In genomic region chr6:104339134-104339848, GRCm38 (mm10) we compare ENCODE assay signal across 34 mouse cellular contexts.
A peak's percentile ranks its signal among the peaks of the same experiment; 100 is the strongest.
DNase-seq lines count a peak whose midpoint lies in the region; ATAC-seq and TF ChIP-seq lines count a peak whose summit lies in the region.
"Had no signal": no experiment of that assay in that cellular context is flagged by ENCODE, and none has a peak within 500 bp of the region (broad histone marks: within the 10 kb centered on the region; RNA-seq: fewer than 3 reads in every experiment).

No protein-coding gene starts in this region.

- no peak for ATAC-seq in hindbrain, embryonic 14.5 days (ENCODE audit: low FRiP score)
- no peak for ATAC-seq in hindbrain, embryonic 11.5 days (ENCODE audit: low FRiP score)
- no peak for ATAC-seq in kidney, postnatal 0 days (replicated peaks; ENCODE audit: low FRiP score, low read depth)
- no peak for ATAC-seq in kidney, embryonic 14.5 days (ENCODE audit: low FRiP score, low TSS enrichment)
- ATAC-seq in midbrain, postnatal 0 days (ENCODE audit: low FRiP score): no peak
- no peak for ATAC-seq in midbrain, embryonic 16.5 days
- ATAC-seq: activated CD4-positive, CD25-positive, alpha-beta regulatory T cell, adult 4 months; forebrain, embryonic 15.5 days; inflammation-experienced regulatory T-cells, adult 6 months; midbrain, embryonic 15.5 days had no signal

- H3K4me3 ChIP-seq in hindbrain, embryonic 14.5 days (replicated peaks; ENCODE audit: low read length): no peak overlapping the region
- no peak overlapping the region for H3K4me3 ChIP-seq in hindbrain, embryonic 11.5 days (ENCODE audit: low read depth, low read length)
- H3K4me3 ChIP-seq in kidney, postnatal 0 days (replicated peaks; ENCODE audit: low read depth, low read length): no peak overlapping the region
- H3K4me3 ChIP-seq in kidney, embryonic 14.5 days (ENCODE audit: low read length): no peak overlapping the region
- no peak overlapping the region for H3K4me3 ChIP-seq in midbrain, postnatal 0 days (ENCODE audit: low read depth, low read length)
- H3K4me3 ChIP-seq in midbrain, embryonic 16.5 days (ENCODE audit: low read depth, low read length): no peak overlapping the region
- H3K4me3 ChIP-seq: embryonic facial prominence, embryonic 13.5 days; forebrain, embryonic 10.5 days; forebrain, embryonic 15.5 days; limb, embryonic 10.5 days; limb, embryonic 15.5 days; liver, embryonic 13.5 days; midbrain, embryonic 10.5 days; midbrain, embryonic 15.5 days; myocyte; neural tube, embryonic 12.5 days had no signal

- H3K4me2 ChIP-seq in hindbrain, embryonic 14.5 days (replicated peaks): 0 out of 2 replicates have a peak overlapping the region, but pooled peaks have one; percentile 6
- no peak overlapping the region for H3K4me2 ChIP-seq in hindbrain, embryonic 11.5 days (replicated peaks; ENCODE audit: low read depth, low read length)
- no peak overlapping the region for H3K4me2 ChIP-seq in kidney, postnatal 0 days (ENCODE audit: low read length)
- no peak overlapping the region for H3K4me2 ChIP-seq in kidney, embryonic 14.5 days (replicated peaks; ENCODE audit: low read depth, low read length)
- no peak overlapping the region for H3K4me2 ChIP-seq in midbrain, postnatal 0 days (ENCODE audit: low read depth, low read length, poor library complexity, severe bottlenecking)
- H3K4me2 ChIP-seq in midbrain, embryonic 16.5 days (ENCODE audit: low read length): no peak overlapping the region
- H3K4me2 ChIP-seq: embryonic facial prominence, embryonic 13.5 days; forebrain, embryonic 15.5 days; heart, embryonic 11.5 days; limb, embryonic 15.5 days; liver, embryonic 13.5 days; midbrain, embryonic 15.5 days; neural tube, embryonic 12.5 days had no signal

- no peaks in the 10 kb centered on the region for H3K4me1 ChIP-seq in hindbrain, embryonic 14.5 days (replicated peaks; ENCODE audit: control insufficient read depth, insufficient read depth, low read length)
- H3K4me1 ChIP-seq in hindbrain, embryonic 11.5 days (replicated peaks; ENCODE audit: control insufficient read depth, insufficient read depth, low read length): no peaks in the 10 kb centered on the region
- no peaks in the 10 kb centered on the region for H3K4me1 ChIP-seq in kidney, postnatal 0 days (replicated peaks; ENCODE audit: insufficient read depth, low read length)
- no peaks in the 10 kb centered on the region for H3K4me1 ChIP-seq in kidney, embryonic 14.5 days (ENCODE audit: control insufficient read depth, insufficient read depth, low read length)
- no peaks in the 10 kb centered on the region for H3K4me1 ChIP-seq in midbrain, postnatal 0 days (ENCODE audit: insufficient read depth, low read length)
- H3K4me1 ChIP-seq in midbrain, embryonic 16.5 days (ENCODE audit: control insufficient read depth, insufficient read depth, low read length): no peaks in the 10 kb centered on the region
- H3K4me1 ChIP-seq: embryonic facial prominence, embryonic 13.5 days; forebrain, embryonic 10.5 days; forebrain, embryonic 15.5 days; limb, embryonic 10.5 days; limb, embryonic 15.5 days; liver, embryonic 13.5 days; midbrain, embryonic 10.5 days; midbrain, embryonic 15.5 days; neural tube, embryonic 12.5 days had no signal

- no peak for TF ChIP-seq CTCF in kidney, postnatal 0 days (IDR thresholded peaks at IDR 0.05; ENCODE audit: low read depth)
- no peak for TF ChIP-seq CTCF in midbrain, postnatal 0 days (IDR thresholded peaks at IDR 0.05)

- no peaks in the 10 kb centered on the region for H3K36me3 ChIP-seq in hindbrain, embryonic 14.5 days (replicated peaks; ENCODE audit: control insufficient read depth, insufficient read depth)
- no peaks in the 10 kb centered on the region for H3K36me3 ChIP-seq in hindbrain, embryonic 11.5 days (ENCODE audit: control insufficient read depth, insufficient read depth, low read length)
- no peaks in the 10 kb centered on the region for H3K36me3 ChIP-seq in kidney, postnatal 0 days (ENCODE audit: insufficient read depth, low read length)
- H3K36me3 ChIP-seq in kidney, embryonic 14.5 days (ENCODE audit: control insufficient read depth, insufficient read depth, low read length): no peaks in the 10 kb centered on the region
- H3K36me3 ChIP-seq in midbrain, postnatal 0 days (ENCODE audit: insufficient read depth, low read length): no peaks in the 10 kb centered on the region
- H3K36me3 ChIP-seq in midbrain, embryonic 16.5 days (ENCODE audit: control insufficient read depth, insufficient read depth, low read length): no peaks in the 10 kb centered on the region
- H3K36me3 ChIP-seq: embryonic facial prominence, embryonic 13.5 days; forebrain, embryonic 10.5 days; forebrain, embryonic 15.5 days; limb, embryonic 10.5 days; limb, embryonic 15.5 days; liver, embryonic 13.5 days; midbrain, embryonic 10.5 days; midbrain, embryonic 15.5 days; neural tube, embryonic 12.5 days had no signal

- 76% methylated on average over 8 of the region's 8 CpGs for WGBS in hindbrain, embryonic 14.5 days
- WGBS in hindbrain, embryonic 11.5 days: 82% methylated on average over 8 of the region's 8 CpGs
- 59% methylated on average over 8 of the region's 8 CpGs for WGBS in kidney, postnatal 0 days
- 61% methylated on average over 8 of the region's 8 CpGs for WGBS in kidney, embryonic 14.5 days
- WGBS in midbrain, postnatal 0 days: 82% methylated on average over 8 of the region's 8 CpGs
- WGBS in midbrain, embryonic 16.5 days: 76% methylated on average over 8 of the region's 8 CpGs

- no peaks in the 10 kb centered on the region for H3K9me3 ChIP-seq in hindbrain, embryonic 14.5 days (ENCODE audit: control insufficient read depth, low read length)
- no peaks in the 10 kb centered on the region for H3K9me3 ChIP-seq in hindbrain, embryonic 11.5 days (ENCODE audit: control insufficient read depth, low read length)
- no peaks in the 10 kb centered on the region for H3K9me3 ChIP-seq in kidney, postnatal 0 days (replicated peaks; ENCODE audit: low read length)
- no peaks in the 10 kb centered on the region for H3K9me3 ChIP-seq in kidney, embryonic 14.5 days (ENCODE audit: control insufficient read depth, low read length)
- H3K9me3 ChIP-seq in midbrain, postnatal 0 days (ENCODE audit: low read length): no peaks in the 10 kb centered on the region
- no peaks in the 10 kb centered on the region for H3K9me3 ChIP-seq in midbrain, embryonic 16.5 days (replicated peaks; ENCODE audit: control insufficient read depth, low read length, poor library complexity, severe bottlenecking)
- H3K9me3 ChIP-seq: embryonic facial prominence, embryonic 13.5 days; forebrain, embryonic 10.5 days; forebrain, embryonic 15.5 days; limb, embryonic 10.5 days; limb, embryonic 15.5 days; midbrain, embryonic 10.5 days; midbrain, embryonic 15.5 days; neural tube, embryonic 12.5 days had no signal

- H3K27ac ChIP-seq in hindbrain, embryonic 14.5 days: no peak overlapping the region; the same call in 1 of the 2 replicates
- no peak overlapping the region for H3K27ac ChIP-seq in hindbrain, embryonic 11.5 days (ENCODE audit: low read depth, low read length)
- H3K27ac ChIP-seq in kidney, postnatal 0 days: no peak overlapping the region
- H3K27ac ChIP-seq in kidney, embryonic 14.5 days (ENCODE audit: low read depth, low read length): no peak overlapping the region
- no peak overlapping the region for H3K27ac ChIP-seq in midbrain, postnatal 0 days (ENCODE audit: low read depth, low read length)
- H3K27ac ChIP-seq in midbrain, embryonic 16.5 days (ENCODE audit: low read length): no peak overlapping the region
- H3K27ac ChIP-seq: embryonic facial prominence, embryonic 13.5 days; forebrain, embryonic 10.5 days; forebrain, embryonic 15.5 days; limb, embryonic 10.5 days; limb, embryonic 15.5 days; liver, embryonic 13.5 days; midbrain, embryonic 10.5 days; midbrain, embryonic 15.5 days; neural tube, embryonic 12.5 days had no signal

- H3K27me3 ChIP-seq in hindbrain, embryonic 14.5 days (ENCODE audit: control insufficient read depth, insufficient read depth, low read length): no peaks in the 10 kb centered on the region
- H3K27me3 ChIP-seq in hindbrain, embryonic 11.5 days (ENCODE audit: control insufficient read depth, insufficient read depth, low read length): no peaks in the 10 kb centered on the region
- H3K27me3 ChIP-seq in kidney, postnatal 0 days (ENCODE audit: insufficient read depth, low read length): no peaks in the 10 kb centered on the region
- H3K27me3 ChIP-seq in kidney, embryonic 14.5 days (ENCODE audit: control insufficient read depth, insufficient read depth, low read length): no peaks in the 10 kb centered on the region
- no peaks in the 10 kb centered on the region for H3K27me3 ChIP-seq in midbrain, postnatal 0 days (ENCODE audit: insufficient read depth, low read length)
- H3K27me3 ChIP-seq in midbrain, embryonic 16.5 days (ENCODE audit: control insufficient read depth, insufficient read depth, low read depth, low read length): no peaks in the 10 kb centered on the region
- H3K27me3 ChIP-seq: CH12.LX; embryonic facial prominence, embryonic 13.5 days; forebrain, embryonic 15.5 days; limb, embryonic 15.5 days; liver, embryonic 13.5 days; midbrain, embryonic 15.5 days; neural tube, embryonic 12.5 days had no signal

- DNase-seq in hindbrain, embryonic 14.5 days (ENCODE audit: low spot score): no peak
- DNase-seq in hindbrain, embryonic 11.5 days (ENCODE audit: low spot score): no peak
- peak; percentile 14 for DNase-seq in kidney, postnatal 0 days (ENCODE audit: low spot score)
- peak; percentile 28 for DNase-seq in midbrain, postnatal 0 days (ENCODE audit: low spot score)
- no peak for DNase-seq in B cell, adult 2 months
- DNase-seq: adrenal gland, adult 2 months; adrenal gland, postnatal 36 days; cerebellum, adult 8-10 months; gastrocnemius, postnatal 36 days; heart, adult 18-20 months; heart, postnatal 36 days; kidney, adult 8-10 months; kidney, postnatal 14 days; layer of hippocampus, adult 9-11 months; liver, embryonic 13.5 days; lung, adult 2 months; right cerebral cortex, postnatal 4 days; thymus, adult 2 months; thymus, postnatal 36 days had no signal

- H3K9ac ChIP-seq in hindbrain, embryonic 14.5 days: no peak overlapping the region
- H3K9ac ChIP-seq in hindbrain, embryonic 11.5 days (ENCODE audit: low read depth, low read length): no peak overlapping the region
- H3K9ac ChIP-seq in kidney, postnatal 0 days (ENCODE audit: low read depth, low read length): no peak overlapping the region
- H3K9ac ChIP-seq in kidney, embryonic 14.5 days (ENCODE audit: low read depth, low read length): no peak overlapping the region
- H3K9ac ChIP-seq in midbrain, postnatal 0 days (replicated peaks; ENCODE audit: low read length, poor library complexity, severe bottlenecking): no peak overlapping the region
- no peak overlapping the region for H3K9ac ChIP-seq in midbrain, embryonic 16.5 days (ENCODE audit: low read depth, low read length)
- H3K9ac ChIP-seq: embryonic facial prominence, embryonic 13.5 days; forebrain, embryonic 15.5 days; limb, embryonic 15.5 days; liver, embryonic 13.5 days; midbrain, embryonic 15.5 days; neural tube, embryonic 12.5 days had no signal

Comparison
In these comparisons a context has a peak if more than half of its experiments do, and no peak if none do; other contexts are left out.
1. DNase-seq: peak in kidney, postnatal 0 days (single experiment) and midbrain, postnatal 0 days (single experiment); none in hindbrain, embryonic 14.5 days (single experiment), hindbrain, embryonic 11.5 days (single experiment) and B cell, adult 2 months (0 of 2).